Mouse (Mus musculus) MEL (cell line): ENCODE measurements around the gene Mmp2. TPM values are rescaled to one million over a fixed set of nuclear protein-coding genes. Genes with fewer than 3 reads are reported as not detected.
"Not testable (repeated sequence)": the region's sequence is repeated elsewhere in the genome, so short reads cannot be mapped to it uniquely, and the experiment has no call there.

Source experiments
- DNase-seq: peaks from one replicate; pipeline ENCODE4 v3.0.0; 2011; ENCODE audit warnings: low read depth, low spot score
- H3K27ac ChIP-seq: 2 replicates; pipeline ENCODE4 v1.5.1; 2012; ENCODE audit warnings: low read depth, mild to moderate bottlenecking, control low read depth, low read length, moderate library complexity; ENCODE audit not compliant: control insufficient read depth
- H3K27me3 ChIP-seq, 2 experiments: fragments of 150-350 bp in 1 of 2; sonication (generic) in 1 of 2; 2 replicates each; pipeline ENCODE4 v1.6.1; 2012; ENCODE audit warnings: low read length in 2 of 2, mild to moderate bottlenecking in 2 of 2, improper control_type of control experiment in 1 of 2, moderate library complexity in 1 of 2; ENCODE audit not compliant: insufficient read depth in 2 of 2, control insufficient read depth in 1 of 2
- H3K36me3 ChIP-seq, 2 experiments: 2 replicates each; pipeline ENCODE4 v1.6.1; 2012 to 2014; ENCODE audit warnings: low read length in 2 of 2, improper control_type of control experiment in 1 of 2, inconsistent platforms in 1 of 2, mild to moderate bottlenecking in 1 of 2; ENCODE audit not compliant: insufficient read depth in 2 of 2, control insufficient read depth in 1 of 2
- H3K4me1 ChIP-seq, 2 experiments: fragments of 150-350 bp in 1 of 2; sonication (generic) in 1 of 2; 2 replicates each; pipeline ENCODE4 v1.6.1; 2012; ENCODE audit warnings: low read length in 2 of 2, improper control_type of control experiment in 1 of 2, mild to moderate bottlenecking in 1 of 2; ENCODE audit not compliant: insufficient read depth in 2 of 2, control insufficient read depth in 1 of 2
- H3K4me3 ChIP-seq, 2 experiments: fragments of 150-350 bp in 1 of 2; sonication (generic) in 1 of 2; 2 replicates each; pipeline ENCODE4 v1.5.1; 2012; ENCODE audit warnings: low read depth in 2 of 2, low read length in 2 of 2, mild to moderate bottlenecking in 2 of 2, moderate library complexity in 2 of 2, control low read depth in 1 of 2, improper control_type of control experiment in 1 of 2; ENCODE audit not compliant: control insufficient read depth in 1 of 2, insufficient read depth in 1 of 2
- H3K79me2 ChIP-seq: 2 replicates; pipeline ENCODE4 v1.6.1; 2012; ENCODE audit warnings: mild to moderate bottlenecking, low read length, moderate library complexity; ENCODE audit not compliant: control insufficient read depth, poor library complexity, insufficient read depth
- H3K9ac ChIP-seq: 2 replicates; pipeline ENCODE4 v1.6.1; 2012; ENCODE audit warnings: low read depth, mild to moderate bottlenecking, control low read depth, low read length, moderate library complexity; ENCODE audit not compliant: control insufficient read depth, poor library complexity, severe bottlenecking
- H3K9me3 ChIP-seq: fragments of 150-350 bp; sonication (generic); replicated peaks from 2 replicates; pipeline ENCODE4 v1.6.1; 2012; ENCODE audit warnings: mild to moderate bottlenecking, low read length, improper control_type of control experiment, moderate library complexity; ENCODE audit not compliant: insufficient read depth
- BHLHE40 ChIP-seq: IDR thresholded peaks from 2 replicates; pipeline ENCODE4 v1.6.1; 2012; ENCODE audit warnings: low read depth, mild to moderate bottlenecking, inconsistent platforms, low read length, improper control_type of control experiment, borderline replicate concordance
- CHD1 ChIP-seq: IDR thresholded peaks from 2 replicates; pipeline ENCODE4 v1.6.1; 2012; ENCODE audit warnings: low read depth, mild to moderate bottlenecking, inconsistent platforms, low read length, improper control_type of control experiment
- CTCF ChIP-seq, 3 experiments: IDR thresholded peaks in 2 of 3; conservative IDR thresholded peaks in 1 of 3; 2 replicates each; pipeline ENCODE4 v1.5.1; 2011 to 2012; ENCODE audit warnings: low read length in 3 of 3, low read depth in 2 of 3, mild to moderate bottlenecking in 2 of 3, improper control_type of control experiment in 1 of 3, inconsistent platforms in 1 of 3, mixed read lengths in 1 of 3, moderate library complexity in 1 of 3; ENCODE audit not compliant: control insufficient read depth in 1 of 3, insufficient read depth in 1 of 3, poor library complexity in 1 of 3, severe bottlenecking in 1 of 3
- E2F4 ChIP-seq: IDR thresholded peaks from 2 replicates; pipeline ENCODE4 v1.6.1; 2011; ENCODE audit warnings: low read depth, low read length, improper control_type of control experiment, borderline replicate concordance
- EP300 ChIP-seq, 2 experiments: IDR thresholded peaks; 2 replicates each; pipeline ENCODE4 v1.6.1; 2011; ENCODE audit warnings: improper control_type of control experiment in 2 of 2, low read length in 2 of 2, low read depth in 1 of 2, mild to moderate bottlenecking in 1 of 2
- GATA1 ChIP-seq: IDR thresholded peaks from 2 replicates; pipeline ENCODE4 v1.6.1; 2011; ENCODE audit warnings: low read depth, low read length, improper control_type of control experiment
- MAFK ChIP-seq: IDR thresholded peaks from 2 replicates; pipeline ENCODE4 v1.6.1; 2011; ENCODE audit warnings: low read depth, mild to moderate bottlenecking, low read length, improper control_type of control experiment, borderline replicate concordance
- MAZ ChIP-seq: IDR thresholded peaks from 2 replicates; pipeline ENCODE4 v1.6.1; 2012; ENCODE audit warnings: low read depth, mild to moderate bottlenecking, inconsistent platforms, low read length, improper control_type of control experiment
- MEF2A ChIP-seq: IDR thresholded peaks from 2 replicates; pipeline ENCODE4 v1.6.1; 2014; ENCODE audit warnings: low read depth, mild to moderate bottlenecking, inconsistent platforms, low read length, improper control_type of control experiment; ENCODE audit not compliant: poor library complexity, insufficient replicate concordance, severe bottlenecking; ENCODE audit errors: extremely low read depth
- MXI1 ChIP-seq: IDR thresholded peaks from 2 replicates; pipeline ENCODE4 v1.6.1; 2011; ENCODE audit warnings: mild to moderate bottlenecking, low read depth, low read length, improper control_type of control experiment
- NRF1 ChIP-seq: IDR thresholded peaks from 2 replicates; pipeline ENCODE4 v1.6.1; 2014; ENCODE audit warnings: low read depth, mild to moderate bottlenecking, inconsistent platforms, low read length, improper control_type of control experiment, moderate library complexity; ENCODE audit not compliant: poor library complexity, insufficient read depth, severe bottlenecking
- POLR2AphosphoS5 ChIP-seq: IDR thresholded peaks from 2 replicates; pipeline ENCODE4 v1.6.1; 2012; ENCODE audit warnings: low read depth, borderline replicate concordance, mild to moderate bottlenecking, inconsistent platforms, low read length, moderate library complexity, mixed read lengths
- RAD21 ChIP-seq: IDR thresholded peaks from 2 replicates; pipeline ENCODE4 v1.6.1; 2011; ENCODE audit warnings: mild to moderate bottlenecking, low read depth, low read length, improper control_type of control experiment
- RCOR1 ChIP-seq: IDR thresholded peaks from 2 replicates; pipeline ENCODE4 v1.6.1; 2012; ENCODE audit warnings: low read depth, mild to moderate bottlenecking, inconsistent platforms, low read length, improper control_type of control experiment
- SMC3 ChIP-seq: IDR thresholded peaks from 2 replicates; pipeline ENCODE4 v1.6.1; 2011; ENCODE audit warnings: low read depth, low read length, improper control_type of control experiment
- TAL1 ChIP-seq: IDR thresholded peaks from 2 replicates; pipeline ENCODE4 v1.6.1; 2012; ENCODE audit warnings: mild to moderate bottlenecking, inconsistent platforms, low read length, moderate library complexity, mixed read lengths
- USF2 ChIP-seq, 2 experiments: IDR thresholded peaks; 2 replicates each; pipeline ENCODE4 v1.6.1; 2011 to 2012; ENCODE audit warnings: improper control_type of control experiment in 2 of 2, low read length in 2 of 2, borderline replicate concordance in 1 of 2, inconsistent platforms in 1 of 2, low read depth in 1 of 2, mild to moderate bottlenecking in 1 of 2; ENCODE audit not compliant: insufficient read depth in 1 of 2
- ZC3H11A ChIP-seq: IDR thresholded peaks from 2 replicates; pipeline ENCODE4 v1.6.1; 2012; ENCODE audit warnings: low read depth, mild to moderate bottlenecking, inconsistent platforms, low read length, improper control_type of control experiment
- ZKSCAN1 ChIP-seq: IDR thresholded peaks from 2 replicates; pipeline ENCODE4 v1.6.1; 2012; ENCODE audit warnings: low read depth, mild to moderate bottlenecking, inconsistent platforms, low read length, improper control_type of control experiment, moderate library complexity
- ZMIZ1 ChIP-seq: IDR thresholded peaks from 2 replicates; pipeline ENCODE4 v1.6.1; 2012; ENCODE audit warnings: low read depth, mild to moderate bottlenecking, inconsistent platforms, low read length, improper control_type of control experiment, moderate library complexity
- polyA plus RNA-seq, 2 experiments: library from polyadenylated mRNA; stranded (reverse) in 1 of 2; unstranded in 1 of 2; fragments of >175 nt in 1 of 2; fragments of >200 nt in 1 of 2; gene quantifications; 2 replicates each; pipeline versions ENCODE4 v1.2.1 to v1.2.4; 2012; ENCODE audit warnings: low replicate concordance in 2 of 2, low read depth in 1 of 2; ENCODE audit not compliant: insufficient read length in 2 of 2, insufficient read depth in 1 of 2, missing spikeins in 1 of 2
- total RNA-seq: library from RNA; depleted of rRNA; stranded (reverse); fragments of 300-350 nt; gene quantifications from 2 replicates; pipeline ENCODE4 v1.2.3, GENCODE M21; 2012

Gene Mmp2
- total and polyA plus RNA-seq, 3 experiments = 0.25 TPM; not detected in 2

GRCm38 (mm10) chr8:92883771-92884170, 56.7 kb downstream of the Mmp2 start:
- no peak for DNase-seq
- H3K79me2 ChIP-seq = no peaks in the 10 kb centered on the region
- no peaks in the 10 kb centered on the region for H3K4me1 ChIP-seq
- H3K36me3 ChIP-seq = no peaks in the 10 kb centered on the region; a peak in 1 of 4 replicates
- peak; percentile 39 for TF ChIP-seq SMC3
- TF ChIP-seq MAZ = no peak
- TF ChIP-seq CTCF (IDR thresholded peaks at IDR 0.05 in 2 of 3, conservative IDR thresholded peaks at IDR 0.05 in 1 of 3; ENCODE audit: control insufficient read depth in 1 of 3, insufficient read depth in 1 of 3, low read depth in 2 of 3, low read length in 3 of 3, poor library complexity in 1 of 3, severe bottlenecking in 1 of 3) = peak in 1 of 3 experiments; percentile 29; a peak in 1 of 6 replicates
- TF ChIP-seq RAD21 = peak; percentile 12
- H3K27ac ChIP-seq = no peak overlapping the region
- H3K9ac ChIP-seq = no peak overlapping the region
- H3K9me3 ChIP-seq = no peaks in the 10 kb centered on the region
- no peak overlapping the region for H3K4me3 ChIP-seq
- H3K27me3 ChIP-seq = no peaks in the 10 kb centered on the region

GRCm38 (mm10) chr8:92892216-92892615, 65.1 kb downstream of the Mmp2 start:
- not testable (repeated sequence) for H3K9me3 ChIP-seq, DNase-seq

DNA sequence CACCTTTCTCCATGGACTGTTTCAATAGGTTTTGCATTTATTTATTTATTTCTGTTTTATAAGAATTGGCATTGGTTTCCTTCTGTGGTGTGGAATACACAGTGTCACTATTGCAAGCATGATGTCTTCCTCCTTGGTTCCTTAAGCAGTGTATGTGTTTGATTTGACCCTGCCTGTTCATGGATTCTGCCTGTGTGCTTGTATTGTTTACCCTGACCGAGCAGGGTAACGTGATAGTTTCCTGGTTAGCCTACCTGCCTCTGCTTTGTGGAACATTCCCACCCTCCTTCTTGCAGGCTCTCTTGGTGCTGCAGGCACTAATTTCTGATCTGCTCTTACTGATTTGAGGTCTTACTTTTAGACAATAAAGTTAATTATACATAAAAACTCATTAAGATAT, 66.8 kb downstream of the Mmp2 start:
- Histone ChIP-seq H3K4me1 (no peaks in the 10 kb centered on the region), H3K4me3 (no peak overlapping the region), H3K27me3 (no peaks in the 10 kb centered on the region), H3K9me3 (no peaks in the 10 kb centered on the region), H3K79me2 (no peaks in the 10 kb centered on the region), H3K36me3 (peaks cover 0 to 3% of the 10 kb centered on the region in 2 experiments; a peak in 2 of 4 replicates), H3K27ac (no peak overlapping the region), H3K9ac (no peak overlapping the region)
- TF ChIP-seq MAFK = no peak
- TF ChIP-seq CHD1 = no peak
- no peak for TF ChIP-seq RAD21
- TF ChIP-seq SMC3 = no peak
- TF ChIP-seq ZC3H11A = no peak
- TF ChIP-seq ZMIZ1 = no peak
- TF ChIP-seq MAZ = no peak
- no peak for TF ChIP-seq ZKSCAN1
- TF ChIP-seq EP300 (IDR thresholded peaks at IDR 0.05; ENCODE audit: low read depth in 1 of 2, low read length in 2 of 2) = no peak
- TF ChIP-seq RCOR1 = no peak
- no peak for TF ChIP-seq CTCF (IDR thresholded peaks at IDR 0.05 in 2 of 3, conservative IDR thresholded peaks at IDR 0.05 in 1 of 3; ENCODE audit: control insufficient read depth in 1 of 3, insufficient read depth in 1 of 3, low read depth in 2 of 3, low read length in 3 of 3, poor library complexity in 1 of 3, severe bottlenecking in 1 of 3)
- TF ChIP-seq TAL1 = no peak
- no peak for TF ChIP-seq POLR2AphosphoS5
- TF ChIP-seq BHLHE40 = no peak
- no peak for TF ChIP-seq MEF2A
- TF ChIP-seq MXI1 = no peak
- TF ChIP-seq NRF1 = no peak
- TF ChIP-seq USF2 (IDR thresholded peaks at IDR 0.05; ENCODE audit: borderline replicate concordance in 1 of 2, insufficient read depth in 1 of 2, low read depth in 1 of 2, low read length in 2 of 2) = no peak
- TF ChIP-seq GATA1 = no peak
- no peak for TF ChIP-seq E2F4
- DNase-seq = no peak

More at GRCm38 (mm10) chr8:92892216-92892615, 65.1 kb downstream of the Mmp2 start:
- not testable (repeated sequence) for H3K4me1 ChIP-seq, H3K27me3 ChIP-seq, H3K27ac ChIP-seq, H3K4me3 ChIP-seq, H3K79me2 ChIP-seq, H3K9ac ChIP-seq, H3K36me3 ChIP-seq
